Mouse (Mus musculus) midbrain, embryonic 14.5 days (tissue): ENCODE results near the gene 1110051M20Rik. TPM values are rescaled to one million over a fixed set of nuclear protein-coding genes. Genes with fewer than 3 reads are reported as not detected.

Experiments used
- ATAC-seq: fragments of 200-750 bp; cut with Nextera tagmentation; 2 replicates; pipeline ENCODE4 v1.8.0; 2017; ENCODE audit warnings: moderate number of reproducible peaks, moderate library complexity; ENCODE audit not compliant: low FRiP score, low TSS enrichment
- DNase-seq: peaks from one replicate; pipeline ENCODE4 v3.0.0-alpha.2; 2015
- H3K27ac ChIP-seq: fragments of 300-500 bp; sonication (generic); replicated peaks from 2 replicates; pipeline ENCODE4 v1.5.1; 2014; ENCODE audit warnings: mild to moderate bottlenecking, low read depth, low read length, moderate library complexity
- H3K27me3 ChIP-seq: fragments of 300-500 bp; sonication (generic); 2 replicates; pipeline ENCODE4 v1.6.1; 2014; ENCODE audit warnings: low read length, control low read depth, mixed read lengths; ENCODE audit not compliant: control insufficient read depth, insufficient read depth
- H3K36me3 ChIP-seq: fragments of 300-500 bp; sonication (generic); 2 replicates; pipeline ENCODE4 v1.6.1; 2014; ENCODE audit warnings: low read length, control low read depth; ENCODE audit not compliant: control insufficient read depth, insufficient read depth
- H3K4me1 ChIP-seq: fragments of 300-500 bp; sonication (generic); 2 replicates; pipeline ENCODE4 v1.6.1; 2014; ENCODE audit warnings: mild to moderate bottlenecking, antibody characterized with exemption, low read length, control low read depth; ENCODE audit not compliant: control insufficient read depth, insufficient read depth
- H3K4me2 ChIP-seq: fragments of 300-500 bp; sonication (generic); 2 replicates; pipeline ENCODE4 v1.6.1; 2014; ENCODE audit warnings: mild to moderate bottlenecking, low read length, moderate library complexity
- H3K4me3 ChIP-seq: fragments of 300-500 bp; sonication (generic); replicated peaks from 2 replicates; pipeline ENCODE4 v1.5.1; 2014; ENCODE audit warnings: low read depth, low read length
- H3K9ac ChIP-seq: fragments of 300-500 bp; sonication (generic); replicated peaks from 2 replicates; pipeline ENCODE4 v1.6.1; 2014; ENCODE audit warnings: mild to moderate bottlenecking, low read length, moderate library complexity
- H3K9me3 ChIP-seq: fragments of 300-500 bp; sonication (generic); 2 replicates; pipeline ENCODE4 v1.6.1; 2016; ENCODE audit warnings: low read length, control low read depth, mixed read lengths; ENCODE audit not compliant: control insufficient read depth
- WGBS: fragments of 180-500 bp; shearing (Covaris S2); extraction: QIAGEN DNeasy Blood & Tissue Kit; methylation state at CpG from one replicate; pipeline ENCODE4 v1.1.7; 2014; 5-methylcytosine and 5-hydroxymethylcytosine counted together
- polyA plus RNA-seq: library from polyadenylated mRNA; unstranded; fragments of >200 nt; fragmentation: Nextera tagmentation; extraction: Ambion mirVana; gene quantifications from 2 replicates; pipeline ENCODE4 v1.2.1, GENCODE M21; 2014

1110051M20Rik gene
- polyA plus RNA-seq, 1 experiment from 2014 or later = 175 TPM

DNA sequence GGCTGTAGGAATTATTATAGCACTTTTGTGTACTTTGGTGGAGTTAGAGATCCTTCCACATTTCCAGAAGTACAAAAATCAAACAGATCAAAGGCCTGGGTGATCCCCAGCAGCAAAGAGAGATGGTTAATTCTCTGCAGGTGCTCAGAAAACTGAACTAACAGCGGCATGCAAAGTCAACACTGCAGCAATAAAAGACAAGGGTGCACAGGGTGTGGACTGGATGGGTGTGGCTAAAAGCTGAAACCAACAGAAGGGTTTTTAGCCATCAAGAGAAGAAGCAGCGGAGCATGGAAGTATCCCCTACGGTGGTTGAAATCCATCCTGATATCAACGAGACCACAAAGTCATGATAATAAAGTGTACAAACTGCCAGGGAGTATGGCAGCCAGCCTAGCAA is 122.0 kb downstream of the 1110051M20Rik start:
- no peak overlapping the region for H3K4me3 ChIP-seq
- H3K4me2 ChIP-seq = no peak overlapping the region
- no peaks in the 10 kb centered on the region for H3K27me3 ChIP-seq
- H3K9me3 ChIP-seq = no peaks in the 10 kb centered on the region
- no peak overlapping the region for H3K27ac ChIP-seq
- no peak for ATAC-seq
- DNase-seq = no peak
- 60% methylated on average over 4 of the region's 4 CpGs for WGBS
- H3K9ac ChIP-seq = no peak overlapping the region
- H3K4me1 ChIP-seq = peaks cover 13% of the 10 kb centered on the region; the same call in 1 of the 2 replicates
- no peaks in the 10 kb centered on the region for H3K36me3 ChIP-seq

DNA sequence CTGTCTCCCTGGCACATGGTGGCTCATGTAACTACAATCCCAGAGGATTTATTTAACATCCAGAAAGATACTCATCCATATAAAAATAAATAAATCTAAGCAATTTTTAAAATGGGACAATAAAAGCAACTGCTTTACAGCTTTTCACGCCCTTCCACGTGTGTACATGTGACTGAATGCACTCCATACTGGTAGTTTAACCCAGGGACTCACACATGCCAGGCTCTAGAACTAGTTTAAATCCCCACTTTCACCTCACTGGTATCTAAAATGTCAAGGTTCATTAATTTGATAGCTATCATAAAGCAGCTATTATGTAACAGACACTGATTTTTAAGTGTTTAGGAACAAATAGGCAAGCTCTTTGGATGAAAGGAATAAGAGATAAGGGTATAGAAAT is 122.6 kb downstream of the 1110051M20Rik start:
- H3K4me3 ChIP-seq = no peak overlapping the region
- no peak overlapping the region for H3K27ac ChIP-seq
- no peaks in the 10 kb centered on the region for H3K36me3 ChIP-seq
- 96% methylated on average over 2 of the region's 2 CpGs for WGBS
- ATAC-seq (no peak), DNase-seq (no peak)
- no peak overlapping the region for H3K9ac ChIP-seq
- no peaks in the 10 kb centered on the region for H3K9me3 ChIP-seq
- no peak overlapping the region for H3K4me2 ChIP-seq
- no peaks in the 10 kb centered on the region for H3K27me3 ChIP-seq
- peaks cover 10% of the 10 kb centered on the region; the same call in 1 of the 2 replicates for H3K4me1 ChIP-seq

DNA sequence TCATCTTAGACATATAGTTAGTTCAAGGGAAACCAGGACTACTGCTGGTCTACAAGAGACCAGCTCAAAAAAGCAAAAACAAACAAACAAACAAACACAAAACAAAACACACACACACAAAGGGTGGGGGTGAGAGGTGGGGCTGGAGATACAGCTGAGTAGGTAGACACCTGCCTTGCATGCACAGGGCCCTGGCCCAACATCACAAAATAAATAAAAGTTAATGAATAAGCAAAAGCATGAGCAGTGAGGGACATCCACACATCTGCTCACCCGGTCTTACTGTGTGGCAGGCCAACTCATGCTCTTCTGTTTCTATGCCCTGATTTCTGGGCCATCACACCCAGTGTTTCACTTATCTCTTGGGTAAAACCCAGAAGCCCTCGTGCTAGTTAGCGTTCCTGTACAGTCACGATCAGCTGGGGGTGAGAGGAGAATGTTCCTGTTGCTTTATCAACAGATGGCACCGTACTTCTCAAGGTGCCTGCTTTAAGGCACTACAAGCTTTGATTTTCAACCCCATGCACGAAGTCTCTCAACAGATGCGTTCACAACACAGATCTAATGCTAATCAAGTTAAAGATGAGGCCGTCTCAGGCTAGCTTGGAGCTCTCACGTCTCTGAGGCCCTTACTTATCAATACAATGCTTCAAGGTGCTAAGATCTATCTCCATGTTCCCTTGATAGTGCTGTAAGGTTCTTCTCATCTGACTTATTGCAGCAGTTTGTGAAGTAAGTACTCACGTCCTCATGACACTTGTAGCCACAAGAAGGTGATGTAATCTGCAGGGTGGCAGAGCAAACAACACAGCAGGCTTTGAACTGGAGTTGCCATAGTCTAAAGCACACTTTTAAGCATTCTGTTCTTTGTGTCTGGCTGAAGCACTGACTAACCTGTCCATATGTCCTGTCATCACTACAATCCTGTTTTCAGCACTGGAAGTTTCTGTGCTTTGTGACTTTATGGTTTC is 123.7 kb downstream of the 1110051M20Rik start:
- no peak overlapping the region for H3K27ac ChIP-seq
- H3K4me1 ChIP-seq = peaks cover 9% of the 10 kb centered on the region; the same call in 1 of the 2 replicates
- H3K9me3 ChIP-seq = no peaks in the 10 kb centered on the region
- no peaks in the 10 kb centered on the region for H3K27me3 ChIP-seq
- H3K4me3 ChIP-seq = no peak overlapping the region
- H3K9ac ChIP-seq = no peak overlapping the region
- 93% methylated on average over 10 of the region's 10 CpGs for WGBS
- H3K4me2 ChIP-seq = no peak overlapping the region
- no peak for ATAC-seq
- H3K36me3 ChIP-seq = no peaks in the 10 kb centered on the region
- DNase-seq = no peak

DNA sequence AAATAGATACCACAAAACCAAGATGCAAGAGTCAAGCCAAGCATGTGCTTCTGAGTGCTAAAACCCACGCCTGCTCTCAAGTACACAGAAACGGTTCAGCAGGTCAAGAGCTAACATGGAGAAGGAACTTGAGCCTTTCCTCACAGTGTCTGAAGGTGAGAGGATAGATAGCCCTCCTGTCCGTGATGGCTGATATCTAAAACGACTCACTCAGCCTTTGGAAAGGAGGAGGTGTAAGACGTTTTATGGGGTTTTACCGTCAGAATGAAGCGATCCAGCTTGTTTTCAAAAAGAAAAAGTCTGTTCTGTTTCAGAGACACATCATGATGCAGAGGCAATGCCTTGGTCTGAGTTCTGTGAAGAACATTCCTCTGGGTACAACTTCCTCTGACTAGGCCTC is 130.3 kb downstream of the 1110051M20Rik start:
- DNase-seq (no peak), ATAC-seq (no peak)
- Histone ChIP-seq H3K4me1 (no peaks in the 10 kb centered on the region), H3K4me3 (no peak overlapping the region), H3K4me2 (no peak overlapping the region), H3K9ac (no peak overlapping the region), H3K27ac (no peak overlapping the region), H3K36me3 (no peaks in the 10 kb centered on the region), H3K27me3 (no peaks in the 10 kb centered on the region), H3K9me3 (no peaks in the 10 kb centered on the region)
- WGBS = 94% methylated on average over 7 of the region's 7 CpGs

DNA sequence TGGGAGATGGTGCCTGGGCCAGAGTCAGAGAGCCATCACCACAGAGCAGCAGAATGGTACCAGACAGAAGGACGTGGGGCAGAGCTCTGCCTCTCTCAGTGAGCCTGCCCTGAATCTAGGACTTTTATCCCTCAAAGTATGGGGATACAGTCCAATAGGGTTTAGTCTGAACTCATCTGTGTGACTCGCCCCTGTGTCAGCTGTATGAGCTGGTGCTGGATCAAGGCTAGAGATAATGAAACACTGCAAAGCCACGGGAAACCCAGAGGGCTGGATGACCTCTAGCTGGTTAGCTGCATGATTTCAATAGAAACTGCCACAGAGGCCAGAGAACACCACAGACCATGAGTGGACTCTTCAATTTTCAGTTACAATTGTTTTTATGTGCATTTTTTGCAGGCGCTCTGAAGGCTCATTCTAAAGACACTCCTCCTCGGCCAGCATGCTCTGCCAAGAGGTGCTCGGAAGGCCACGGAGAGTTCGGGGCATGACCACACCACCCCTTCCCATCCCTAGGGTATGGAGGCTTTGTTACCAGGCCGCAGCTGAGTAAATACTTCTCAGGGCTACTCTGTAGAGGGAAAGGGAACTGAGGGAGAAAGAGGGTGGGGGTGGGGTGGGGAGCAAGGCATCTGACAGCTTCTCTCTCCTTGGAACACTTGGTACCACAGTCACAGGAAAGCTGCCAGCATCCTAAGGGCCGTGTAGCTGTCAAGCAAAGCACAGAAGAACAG is 131.8 kb downstream of the 1110051M20Rik start:
- peak; percentile 42 for DNase-seq
- Histone ChIP-seq H3K27ac (no peak overlapping the region; the same call in 1 of the 2 replicates), H3K9me3 (no peaks in the 10 kb centered on the region), H3K27me3 (no peaks in the 10 kb centered on the region), H3K4me1 (no peaks in the 10 kb centered on the region), H3K36me3 (no peaks in the 10 kb centered on the region), H3K9ac (no peak overlapping the region), H3K4me2 (no peak overlapping the region), H3K4me3 (no peak overlapping the region)
- 33% methylated on average over 10 of the region's 10 CpGs for WGBS
- no peak for ATAC-seq

DNA sequence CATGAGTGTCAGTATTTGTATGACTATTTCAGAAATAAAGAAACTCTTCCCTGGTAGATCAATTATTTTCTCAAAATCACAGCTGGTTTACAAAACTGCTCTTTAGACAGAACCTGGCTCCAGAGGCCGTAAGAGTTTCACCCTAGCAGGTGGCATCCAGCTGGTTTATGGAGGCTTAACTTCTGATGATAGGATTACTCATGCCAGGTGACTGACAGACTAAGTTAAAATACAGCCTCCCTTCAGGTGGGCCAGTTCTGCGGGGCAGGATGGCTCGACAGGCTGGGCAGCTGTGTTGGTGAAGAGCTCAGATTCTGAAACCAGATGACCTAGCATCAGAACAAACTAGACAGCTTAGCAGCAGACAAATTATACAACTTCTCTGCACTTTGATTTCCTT is 135.0 kb downstream of the 1110051M20Rik start:
- Histone ChIP-seq H3K9ac (no peak overlapping the region), H3K36me3 (no peaks in the 10 kb centered on the region), H3K4me1 (no peaks in the 10 kb centered on the region), H3K27ac (no peak overlapping the region), H3K9me3 (no peaks in the 10 kb centered on the region), H3K27me3 (no peaks in the 10 kb centered on the region), H3K4me3 (no peak overlapping the region), H3K4me2 (no peak overlapping the region)
- DNase-seq = no peak
- no peak for ATAC-seq
- WGBS = 67% methylated on average over 3 of the region's 3 CpGs

DNA sequence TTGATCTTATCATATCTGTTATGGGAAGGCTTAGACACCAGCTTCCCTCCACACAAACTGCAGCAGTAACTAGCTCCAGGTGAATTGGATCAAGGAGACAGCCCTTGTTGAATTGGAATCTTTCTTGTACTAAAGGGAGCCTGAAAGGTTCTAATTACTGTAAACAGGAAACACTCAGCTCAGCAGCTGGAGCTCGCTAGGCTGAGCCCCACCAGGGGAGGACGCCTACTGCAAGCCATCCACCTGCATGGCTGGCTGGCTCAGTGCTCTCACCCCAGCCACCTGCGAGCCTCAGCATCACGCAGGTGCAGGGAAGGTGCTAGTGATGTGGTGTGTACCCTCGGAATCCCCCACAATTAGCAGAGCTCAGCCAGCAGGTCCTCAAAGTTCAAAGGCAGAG is 135.8 kb downstream of the 1110051M20Rik start:
- WGBS = 64% methylated on average over 5 of the region's 5 CpGs
- H3K4me1 ChIP-seq = no peaks in the 10 kb centered on the region
- H3K9ac ChIP-seq = no peak overlapping the region
- DNase-seq = no peak
- no peak overlapping the region for H3K4me3 ChIP-seq
- ATAC-seq = no peak
- no peaks in the 10 kb centered on the region for H3K27me3 ChIP-seq
- no peaks in the 10 kb centered on the region for H3K36me3 ChIP-seq
- no peak overlapping the region for H3K4me2 ChIP-seq
- H3K9me3 ChIP-seq = no peaks in the 10 kb centered on the region
- H3K27ac ChIP-seq = no peak overlapping the region

DNA sequence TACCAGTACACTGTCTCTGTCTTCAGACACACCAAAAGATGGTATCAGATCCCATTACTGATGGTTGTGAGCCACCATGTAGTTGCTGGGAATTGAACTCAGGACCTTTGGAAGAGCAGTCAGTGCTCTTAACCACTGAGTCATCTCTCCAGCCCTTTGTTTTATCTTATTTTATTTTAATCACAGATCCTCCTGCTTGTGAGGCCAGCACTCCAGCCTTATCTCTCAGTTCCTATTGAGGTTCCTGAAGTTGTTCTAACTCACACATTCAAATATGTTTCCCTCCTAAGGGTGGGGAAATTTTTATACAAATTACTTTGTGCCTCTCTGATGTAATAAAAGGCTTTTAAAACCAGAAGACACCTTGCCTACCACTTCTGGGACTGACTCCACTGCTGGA is 137.9 kb downstream of the 1110051M20Rik start:
- DNase-seq (no peak), ATAC-seq (no peak)
- no peak overlapping the region for H3K27ac ChIP-seq
- no peak overlapping the region for H3K4me3 ChIP-seq
- H3K9ac ChIP-seq = no peak overlapping the region
- H3K4me2 ChIP-seq = no peak overlapping the region
- H3K27me3 ChIP-seq = no peaks in the 10 kb centered on the region
- no peaks in the 10 kb centered on the region for H3K36me3 ChIP-seq
- H3K4me1 ChIP-seq = no peaks in the 10 kb centered on the region
- no peaks in the 10 kb centered on the region for H3K9me3 ChIP-seq
